Mouse (Mus musculus) forebrain, postnatal 0 days (tissue): ENCODE data around the gene Bpifa6. TPM values are rescaled to one million over a fixed set of nuclear protein-coding genes. Genes with fewer than 3 reads are reported as not detected.

Experiments
- ATAC-seq: fragments of 200-750 bp; cut with Nextera tagmentation; 2 replicates; pipeline ENCODE4 v1.8.0; 2017; ENCODE audit warnings: mild to moderate bottlenecking, moderate library complexity
- DNase-seq: peaks from one replicate; pipeline ENCODE4 v3.0.0-alpha.2; 2015
- H3K27ac ChIP-seq: fragments of 300-500 bp; sonication (generic); 2 replicates; pipeline ENCODE4 v1.5.1; 2014; ENCODE audit warnings: low read depth, mild to moderate bottlenecking, antibody characterized with exemption, low read length, moderate library complexity, mixed read lengths
- H3K27me3 ChIP-seq: fragments of 300-500 bp; sonication (generic); 2 replicates; pipeline ENCODE4 v1.6.1; 2014; ENCODE audit warnings: mild to moderate bottlenecking, low read length, mixed read lengths; ENCODE audit not compliant: insufficient read depth
- H3K36me3 ChIP-seq: fragments of 300-500 bp; sonication (generic); 2 replicates; pipeline ENCODE4 v1.6.1; 2014; ENCODE audit warnings: mild to moderate bottlenecking, moderate library complexity; ENCODE audit not compliant: insufficient read depth
- H3K4me1 ChIP-seq: fragments of 300-500 bp; sonication (generic); 2 replicates; pipeline ENCODE4 v1.6.1; 2014; ENCODE audit warnings: antibody characterized with exemption; ENCODE audit not compliant: insufficient read depth
- H3K4me2 ChIP-seq: fragments of 300-500 bp; sonication (generic); 2 replicates; pipeline ENCODE4 v1.6.1; 2014; ENCODE audit warnings: low read depth, mild to moderate bottlenecking, moderate library complexity
- H3K4me3 ChIP-seq: fragments of 300-500 bp; sonication (generic); 2 replicates; pipeline ENCODE4 v1.5.1; 2014; ENCODE audit warnings: low read depth, low read length, mixed read lengths
- H3K9ac ChIP-seq: fragments of 300-500 bp; sonication (generic); 2 replicates; pipeline ENCODE4 v1.6.1; 2014; ENCODE audit warnings: mild to moderate bottlenecking
- H3K9me3 ChIP-seq: fragments of 300-500 bp; sonication (generic); 2 replicates; pipeline ENCODE4 v1.6.1; 2016; ENCODE audit warnings: low read length
- CTCF ChIP-seq: sonication (generic); IDR thresholded peaks from 2 replicates; pipeline ENCODE4 v1.5.1; 2016; ENCODE audit warnings: antibody characterized with exemption, control low read depth, low read depth
- WGBS: fragments of 180-500 bp; shearing (Covaris S2); extraction: QIAGEN DNeasy Blood & Tissue Kit; methylation state at CpG from one replicate; pipeline ENCODE4 v1.1.7; 2014; 5-methylcytosine and 5-hydroxymethylcytosine counted together
- polyA plus RNA-seq: library from polyadenylated mRNA; unstranded; fragments of >200 nt; fragmentation: Nextera tagmentation; extraction: Ambion mirVana; gene quantifications from 2 replicates; pipeline ENCODE4 v1.2.1, GENCODE M21; 2015
- total RNA-seq: library from RNA; depleted of rRNA; stranded (reverse); fragments of >200 nt; gene quantifications from 2 replicates; pipeline ENCODE4 v1.2.3, GENCODE M21; 2014

Bpifa6 gene
- total and polyA plus RNA-seq, 2 experiments from 2014 or later: not detected

DNA sequence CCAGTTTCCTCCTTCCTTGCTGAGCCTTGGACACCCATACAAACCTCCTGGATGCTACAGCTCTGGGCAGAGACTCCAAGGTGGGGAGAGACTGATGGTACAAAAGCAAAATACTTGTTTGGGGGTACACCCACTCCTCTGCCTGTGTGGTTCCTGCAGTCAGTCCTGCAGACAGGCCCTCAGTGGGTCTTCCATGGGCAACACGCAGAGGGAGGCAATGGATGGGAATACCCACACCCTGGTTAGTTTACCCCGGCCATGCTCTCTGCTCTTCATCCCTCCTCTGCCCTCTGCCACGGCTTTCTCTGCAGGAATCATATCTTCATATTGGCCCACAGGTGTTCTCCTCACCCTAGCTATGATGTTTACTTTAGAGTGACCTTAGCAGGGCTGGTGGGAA lies 25.8 kb downstream of the Bpifa6 start:
- Histone ChIP-seq H3K27me3 (no peaks in the 10 kb centered on the region), H3K9me3 (no peaks in the 10 kb centered on the region), H3K9ac (no peak overlapping the region), H3K4me2 (no peak overlapping the region), H3K4me3 (no peak overlapping the region), H3K4me1 (no peaks in the 10 kb centered on the region), H3K36me3 (no peaks in the 10 kb centered on the region), H3K27ac (no peak overlapping the region)
- TF ChIP-seq CTCF: no peak
- ATAC-seq (no peak), DNase-seq (no peak)
- 79% methylated on average over 3 of the region's 3 CpGs for WGBS

DNA sequence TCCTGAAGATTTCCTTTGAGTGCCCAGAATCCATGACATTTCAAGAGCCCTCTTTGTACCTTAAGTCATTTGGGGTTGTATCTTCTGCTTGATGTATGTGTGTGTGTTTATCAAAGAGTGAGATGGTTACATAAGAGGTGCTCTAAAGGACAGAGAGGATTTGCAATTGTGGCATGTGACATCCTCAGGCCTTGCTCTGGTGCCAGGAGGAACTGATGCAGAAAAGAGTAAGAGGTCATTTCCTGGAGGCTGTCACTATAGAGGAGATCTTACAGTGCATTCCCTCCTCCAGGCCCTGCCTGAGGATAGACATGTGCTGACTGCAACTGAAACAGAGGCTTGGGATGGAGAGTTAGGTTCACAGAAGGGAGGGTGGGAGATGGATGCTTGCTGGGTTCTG lies 26.3 kb downstream of the Bpifa6 start:
- H3K4me1 ChIP-seq: no peaks in the 10 kb centered on the region
- no peak overlapping the region for H3K9ac ChIP-seq
- ATAC-seq (no peak), DNase-seq (no peak)
- H3K27ac ChIP-seq: no peak overlapping the region
- no peaks in the 10 kb centered on the region for H3K9me3 ChIP-seq
- no peak overlapping the region for H3K4me3 ChIP-seq
- H3K36me3 ChIP-seq: no peaks in the 10 kb centered on the region
- no peaks in the 10 kb centered on the region for H3K27me3 ChIP-seq
- TF ChIP-seq CTCF: no peak
- H3K4me2 ChIP-seq: no peak overlapping the region

- H3K4me1 ChIP-seq: no peaks in the 10 kb centered on the region
- ATAC-seq: no peak
- WGBS: 19% methylated on average over 1 of the region's 1 CpGs
- no peaks in the 10 kb centered on the region for H3K27me3 ChIP-seq
- no peak overlapping the region for H3K9ac ChIP-seq
- H3K27ac ChIP-seq: no peak overlapping the region
- no peaks in the 10 kb centered on the region for H3K9me3 ChIP-seq
- no peak for DNase-seq
- no peak overlapping the region for H3K4me3 ChIP-seq
- TF ChIP-seq CTCF: no peak
- H3K36me3 ChIP-seq: no peaks in the 10 kb centered on the region
- H3K4me2 ChIP-seq: no peak overlapping the region
Measured at GRCm38 (mm10) chr2:154004456-154004855, 29.7 kb downstream of the Bpifa6 start.

GRCm38 (mm10) chr2:154005094-154005493 lies 30.3 kb downstream of the Bpifa6 start:
- H3K9ac ChIP-seq: no peak overlapping the region
- H3K27me3 ChIP-seq: no peaks in the 10 kb centered on the region
- 89% methylated on average over 1 of the region's 1 CpGs for WGBS
- H3K27ac ChIP-seq: no peak overlapping the region
- DNase-seq (peak; percentile 1), ATAC-seq (no peak)
- H3K4me3 ChIP-seq: no peak overlapping the region
- TF ChIP-seq CTCF: no peak
- no peaks in the 10 kb centered on the region for H3K36me3 ChIP-seq
- H3K4me1 ChIP-seq: no peaks in the 10 kb centered on the region
- no peaks in the 10 kb centered on the region for H3K9me3 ChIP-seq
- no peak overlapping the region for H3K4me2 ChIP-seq

DNA sequence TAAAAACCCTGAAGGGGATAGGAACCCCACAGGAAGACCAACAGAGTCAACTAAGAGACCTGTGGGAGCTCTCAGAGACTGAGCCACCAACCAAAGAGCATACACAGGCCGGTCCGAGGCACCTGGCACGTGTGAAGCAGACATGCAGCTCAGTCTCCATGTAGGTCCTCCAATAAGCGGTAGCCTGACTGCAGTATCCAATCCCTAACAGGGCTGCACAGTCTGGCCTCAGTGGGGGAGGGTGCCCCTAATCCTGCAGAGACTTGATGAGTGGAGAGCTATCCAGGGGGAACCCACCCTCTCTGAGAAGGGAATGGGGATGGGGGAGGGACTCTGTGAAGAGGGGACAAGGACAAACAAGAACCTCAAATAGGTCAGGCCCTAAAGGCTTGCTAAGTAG lies 31.0 kb downstream of the Bpifa6 start:
- H3K9ac ChIP-seq: no peak overlapping the region
- no peak for DNase-seq
- H3K4me2 ChIP-seq: no peak overlapping the region
- H3K4me1 ChIP-seq: no peaks in the 10 kb centered on the region
- TF ChIP-seq CTCF: no peak
- no peaks in the 10 kb centered on the region for H3K9me3 ChIP-seq
- WGBS: 88% methylated on average over 4 of the region's 4 CpGs
- no peak overlapping the region for H3K27ac ChIP-seq
- H3K27me3 ChIP-seq: no peaks in the 10 kb centered on the region
- no peak overlapping the region for H3K4me3 ChIP-seq
- H3K36me3 ChIP-seq: no peaks in the 10 kb centered on the region
- no peak for ATAC-seq

GRCm38 (mm10) chr2:154006331-154006730 lies 31.6 kb downstream of the Bpifa6 start:
- Histone ChIP-seq H3K9me3 (no peaks in the 10 kb centered on the region), H3K27me3 (no peaks in the 10 kb centered on the region), H3K36me3 (no peaks in the 10 kb centered on the region), H3K4me2 (no peak overlapping the region), H3K4me3 (no peak overlapping the region), H3K9ac (no peak overlapping the region), H3K27ac (no peak overlapping the region), H3K4me1 (no peaks in the 10 kb centered on the region)
- ATAC-seq (no peak), DNase-seq (no peak)
- 89% methylated on average over 2 of the region's 2 CpGs for WGBS
- no peak for TF ChIP-seq CTCF

GRCm38 (mm10) chr2:154007381-154007780 lies 32.6 kb downstream of the Bpifa6 start:
- Histone ChIP-seq H3K36me3 (no peaks in the 10 kb centered on the region), H3K4me1 (no peaks in the 10 kb centered on the region), H3K27me3 (no peaks in the 10 kb centered on the region), H3K4me3 (no peak overlapping the region), H3K4me2 (no peak overlapping the region), H3K9ac (no peak overlapping the region), H3K9me3 (no peaks in the 10 kb centered on the region), H3K27ac (no peak overlapping the region)
- DNase-seq: no peak
- TF ChIP-seq CTCF: no peak
- 76% methylated on average over 1 of the region's 1 CpGs for WGBS
- no peak for ATAC-seq

DNA sequence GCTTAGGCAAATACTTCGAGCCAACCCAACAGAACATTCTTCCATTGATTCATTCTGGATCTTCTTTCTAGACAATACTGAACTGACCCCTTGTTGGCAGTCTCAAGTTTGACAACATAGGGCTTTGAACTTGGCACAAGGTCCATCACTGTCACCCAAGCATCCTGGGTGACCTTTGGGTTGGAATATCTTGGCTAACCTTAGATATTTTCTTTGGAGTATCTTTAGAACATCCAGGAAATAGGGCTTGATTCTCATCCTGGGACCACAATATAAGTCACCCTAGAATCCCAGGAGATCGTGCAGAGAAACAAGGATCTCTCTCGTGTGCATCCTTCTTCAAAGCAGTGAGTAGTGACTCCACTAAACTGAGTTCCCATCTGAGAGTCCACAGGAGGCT lies 33.2 kb downstream of the Bpifa6 start, which contains the start of gene Bpifa2:
TSS of gene Bpifa2 (plus strand) at position 301 of the 400 bp plus-strand sequence.
- WGBS: 88% methylated on average over 3 of the region's 3 CpGs
- ATAC-seq: no peak
- Histone ChIP-seq H3K36me3 (no peaks in the 10 kb centered on the region), H3K9me3 (no peaks in the 10 kb centered on the region), H3K4me2 (no peak within 1 kb of the TSS), H3K4me1 (no peaks in the 10 kb centered on the region), H3K4me3 (no peak within 1 kb of the TSS), H3K9ac (no peak within 1 kb of the TSS), H3K27ac (no peak within 1 kb of the TSS), H3K27me3 (no peaks in the 10 kb centered on the region)
- TF ChIP-seq CTCF: no peak
- DNase-seq: no peak
